Mouse (Mus musculus) myocyte (in vitro differentiated cells): ENCODE measurements around the gene Meis2. TPM values are rescaled to one million over a fixed set of nuclear protein-coding genes. Genes with fewer than 3 reads are reported as not detected.

Source experiments
- H3K27me3 ChIP-seq: one replicate; pipeline ENCODE4 v1.6.1; 2011; ENCODE audit not compliant: control insufficient read depth, insufficient read depth, insufficient read length
- H3K36me3 ChIP-seq: one replicate; pipeline ENCODE4 v1.6.1; 2011; ENCODE audit not compliant: control insufficient read depth, insufficient read depth
- H3K4me2 ChIP-seq: one replicate; pipeline ENCODE4 v1.6.1; 2011; ENCODE audit warnings: low read depth, control low read depth
- H3K4me3 ChIP-seq: one replicate; pipeline ENCODE4 v1.5.1; 2011; ENCODE audit warnings: mild to moderate bottlenecking, control low read depth, moderate library complexity
- H3K79me2 ChIP-seq: one replicate; pipeline ENCODE4 v1.6.1; 2011; ENCODE audit not compliant: control insufficient read depth, insufficient read depth
- H3ac ChIP-seq: one replicate; pipeline ENCODE4 v1.6.1; 2011; ENCODE audit not compliant: control insufficient read depth, insufficient read length
- CEBPB ChIP-seq: IDR thresholded peaks from 2 replicates; pipeline ENCODE4 v1.6.1; 2011; ENCODE audit warnings: mild to moderate bottlenecking, moderate library complexity; ENCODE audit not compliant: poor library complexity, insufficient read depth, severe bottlenecking
- E2F4 ChIP-seq: IDR thresholded peaks from one replicate; pipeline ENCODE4 v1.6.1; 2011; ENCODE audit warnings: mild to moderate bottlenecking, control low read depth, moderate library complexity; ENCODE audit not compliant: insufficient read depth
- MAX ChIP-seq: IDR thresholded peaks from one replicate; pipeline ENCODE4 v1.6.1; 2011; ENCODE audit warnings: low read depth, mild to moderate bottlenecking, control low read depth
- MYOD1 ChIP-seq, 3 experiments: IDR thresholded peaks; one replicate each; pipeline ENCODE4 v1.6.1; 2011; ENCODE audit warnings: control low read depth in 2 of 3, low read depth in 2 of 3, mild to moderate bottlenecking in 2 of 3, moderate library complexity in 1 of 3; ENCODE audit not compliant: insufficient read length in 2 of 3, control insufficient read depth in 1 of 3
- MYOG ChIP-seq, 3 experiments: IDR thresholded peaks; one replicate each; pipeline ENCODE4 v1.6.1; 2011; ENCODE audit warnings: control low read depth in 2 of 3, low read depth in 2 of 3, mild to moderate bottlenecking in 2 of 3; ENCODE audit not compliant: insufficient read length in 2 of 3, control insufficient read depth in 1 of 3, insufficient read depth in 1 of 3
- POLR2A ChIP-seq: IDR thresholded peaks from one replicate; pipeline ENCODE4 v1.6.1; 2011; ENCODE audit warnings: low read depth, mild to moderate bottlenecking, control low read depth, moderate library complexity; ENCODE audit not compliant: insufficient read length
- POLR2AphosphoS2 ChIP-seq: IDR thresholded peaks from one replicate; pipeline ENCODE4 v1.6.1; 2011; ENCODE audit warnings: low read depth, control low read depth; ENCODE audit not compliant: insufficient read length
- REST ChIP-seq: IDR thresholded peaks from one replicate; pipeline ENCODE4 v1.6.1; 2011; ENCODE audit warnings: mild to moderate bottlenecking, control low read depth, moderate library complexity; ENCODE audit not compliant: insufficient read depth, insufficient read length
- SRF ChIP-seq: IDR thresholded peaks from one replicate; pipeline ENCODE4 v1.6.1; 2011; ENCODE audit warnings: low read depth; ENCODE audit not compliant: control insufficient read depth, insufficient read length
- TCF12 ChIP-seq: IDR thresholded peaks from one replicate; pipeline ENCODE4 v1.6.1; 2011; ENCODE audit warnings: mild to moderate bottlenecking, control low read depth; ENCODE audit not compliant: poor library complexity, insufficient read depth, severe bottlenecking
- TCF3 ChIP-seq: IDR thresholded peaks from one replicate; pipeline ENCODE4 v1.6.1; 2011; ENCODE audit warnings: low read depth, control low read depth; ENCODE audit not compliant: insufficient read length
- USF1 ChIP-seq: IDR thresholded peaks from one replicate; pipeline ENCODE4 v1.6.1; 2011; ENCODE audit warnings: low read depth, mild to moderate bottlenecking, control low read depth, moderate library complexity
- polyA plus RNA-seq: library from polyadenylated mRNA; unstranded; fragments of >200 nt; fragmentation: generic; extraction: Trizol; gene quantifications from one replicate; pipeline ENCODE4 v1.2.1, GENCODE M21; 2012; ENCODE audit warnings: missing spikeins

The Meis2 gene
- polyA plus RNA-seq, 1 experiment = 9.3 TPM

DNA sequence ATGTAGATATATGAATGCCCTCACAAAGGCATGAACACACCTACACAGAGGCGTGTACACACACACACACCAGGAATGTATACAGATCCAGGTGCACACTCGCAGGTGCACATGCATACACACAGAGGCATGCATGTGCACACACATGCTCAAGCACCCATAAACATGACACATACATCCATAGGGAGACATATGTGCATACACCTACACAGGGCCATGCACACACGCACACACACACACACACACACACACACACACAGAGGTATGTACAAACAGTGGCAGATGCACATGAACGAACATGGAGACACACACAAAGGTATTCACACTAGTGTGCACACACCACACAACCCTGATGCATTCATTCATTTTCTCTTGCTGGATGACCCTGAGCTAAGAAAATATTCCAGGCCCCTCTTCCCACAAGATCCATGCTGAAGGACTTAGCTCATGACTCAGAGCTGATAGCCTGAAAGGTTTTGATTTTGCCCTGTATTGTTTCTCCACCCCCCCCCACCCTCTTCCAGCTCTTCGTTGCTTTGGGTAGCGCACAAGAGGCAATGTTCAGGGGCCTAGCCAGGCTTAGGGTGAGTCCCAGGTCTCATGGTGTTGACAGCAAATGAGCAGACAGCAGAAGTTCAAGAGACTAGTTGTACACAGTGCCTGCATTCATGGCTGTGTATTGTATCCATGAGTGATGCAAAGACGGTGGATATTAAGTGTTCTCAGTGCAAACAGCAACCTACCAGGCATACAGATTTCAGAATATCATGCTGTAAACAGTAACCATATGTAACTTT lies 116.8 kb downstream of the Meis2 start:
- Histone ChIP-seq H3K79me2 (no peaks in the 10 kb centered on the region), H3K4me2 (no peak overlapping the region), H3ac (no peak overlapping the region), H3K36me3 (peaks cover 4% of the 10 kb centered on the region), H3K27me3 (no peaks in the 10 kb centered on the region), H3K4me3 (no peak overlapping the region)
- TF ChIP-seq TCF3 = no peak
- TF ChIP-seq SRF = no peak
- no peak for TF ChIP-seq MYOD1 (IDR thresholded peaks at IDR 0.05; ENCODE audit: control insufficient read depth in 1 of 3, insufficient read length in 2 of 3, low read depth in 2 of 3)
- no peak for TF ChIP-seq REST
- no peak for TF ChIP-seq POLR2A
- TF ChIP-seq CEBPB = no peak
- no peak for TF ChIP-seq USF1
- TF ChIP-seq E2F4 = no peak
- TF ChIP-seq POLR2AphosphoS2 = no peak
- no peak for TF ChIP-seq TCF12
- TF ChIP-seq MAX = no peak
- no peak for TF ChIP-seq MYOG (IDR thresholded peaks at IDR 0.05; ENCODE audit: control insufficient read depth in 1 of 3, insufficient read depth in 1 of 3, insufficient read length in 2 of 3, low read depth in 2 of 3)

GRCm38 (mm10) chr2:115947714-115948226 lies 117.9 kb downstream of the Meis2 start:
- TF ChIP-seq MAX (no peak), POLR2A (no peak), TCF12 (no peak), CEBPB (no peak), REST (no peak), TCF3 (no peak)
- no peak overlapping the region for H3K4me2 ChIP-seq

DNA sequence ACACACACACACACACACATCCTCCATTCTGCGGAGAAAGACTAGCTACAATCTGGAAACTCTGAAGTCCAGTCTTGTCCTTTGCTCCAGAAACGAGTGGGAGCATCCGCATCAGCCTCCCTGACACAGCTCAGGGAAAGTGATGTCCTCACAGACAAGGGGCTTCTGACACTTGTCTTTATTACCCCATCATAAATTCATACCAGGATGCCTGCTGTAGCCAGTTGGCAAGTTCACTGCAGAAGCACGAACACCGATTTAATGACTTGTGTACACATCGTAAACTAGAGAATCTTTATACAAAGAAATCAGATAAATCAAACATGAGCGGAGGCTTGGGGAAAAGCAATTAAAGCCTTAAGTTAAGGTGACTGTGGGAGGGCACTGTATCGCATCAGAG lies 122.6 kb downstream of the Meis2 start:
- H3K79me2 ChIP-seq = no peaks in the 10 kb centered on the region
- no peak overlapping the region for H3K4me2 ChIP-seq
- peaks cover 7% of the 10 kb centered on the region for H3K36me3 ChIP-seq

More at GRCm38 (mm10) chr2:115947714-115948226, 117.9 kb downstream of the Meis2 start:
- peaks cover 4% of the 10 kb centered on the region for H3K36me3 ChIP-seq
- H3K4me3 ChIP-seq = no peak overlapping the region
- H3ac ChIP-seq = no peak overlapping the region
- H3K79me2 ChIP-seq = no peaks in the 10 kb centered on the region
- H3K27me3 ChIP-seq = no peaks in the 10 kb centered on the region

DNA sequence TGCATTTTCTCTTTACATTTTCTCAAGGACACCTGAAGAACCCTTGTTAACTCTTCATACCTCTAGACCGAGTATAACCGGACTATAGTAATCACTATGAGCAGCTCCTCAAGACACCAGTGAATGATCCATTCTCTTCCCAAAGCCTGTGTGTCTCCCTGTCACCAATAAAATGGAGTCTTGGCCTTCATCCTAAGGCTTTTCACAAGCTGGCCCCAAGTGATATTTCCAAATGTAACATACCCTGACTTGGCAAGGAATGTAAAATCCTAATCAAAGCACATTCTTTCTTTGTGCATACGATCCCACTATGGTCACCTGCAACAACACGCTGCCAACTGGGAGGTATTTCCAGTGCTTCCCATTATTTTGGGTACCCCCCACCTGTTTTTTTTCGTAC lies 125.8 kb downstream of the Meis2 start:
- H3K36me3 ChIP-seq = peaks cover 7% of the 10 kb centered on the region

More for the DNA sequence above, 122.6 kb downstream of the Meis2 start:
- no peaks in the 10 kb centered on the region for H3K27me3 ChIP-seq
- no peak overlapping the region for H3ac ChIP-seq
- no peak overlapping the region for H3K4me3 ChIP-seq
- no peak for TF ChIP-seq CEBPB
- no peak for TF ChIP-seq MYOG (IDR thresholded peaks at IDR 0.05; ENCODE audit: control insufficient read depth in 1 of 3, insufficient read depth in 1 of 3, insufficient read length in 2 of 3, low read depth in 2 of 3)

DNA sequence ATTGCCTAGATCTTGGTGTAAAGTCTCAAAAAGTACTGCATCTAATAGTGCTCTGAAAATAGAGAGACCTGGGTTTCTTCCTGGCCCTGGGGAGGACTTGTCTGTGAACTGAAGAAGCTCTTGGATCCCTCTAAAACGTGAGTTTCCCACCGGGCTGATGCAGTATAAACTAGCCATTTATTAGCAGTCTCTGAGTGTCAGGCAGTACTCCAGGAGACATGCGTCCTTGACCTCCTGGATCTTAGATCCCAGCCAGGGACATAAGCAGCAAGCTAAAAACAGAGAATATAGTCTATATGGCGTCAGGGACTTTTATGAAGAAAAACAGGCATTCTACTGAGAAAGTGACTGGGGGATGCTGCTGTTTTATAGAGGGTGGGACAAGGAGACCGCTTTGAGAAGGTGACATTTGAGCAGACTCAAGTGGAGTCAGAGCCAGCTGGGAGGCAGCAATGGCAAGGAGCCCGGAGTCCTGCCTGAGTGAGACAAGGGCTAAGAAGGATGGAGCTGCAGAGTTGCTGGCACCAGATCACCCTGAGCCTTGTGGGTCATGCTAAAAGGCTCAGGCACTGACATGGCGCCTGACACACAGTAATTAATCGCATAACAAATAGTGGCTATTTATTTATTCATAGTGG lies 126.6 kb downstream of the Meis2 start:
- H3K27me3 ChIP-seq = no peaks in the 10 kb centered on the region
- H3K4me3 ChIP-seq = no peak overlapping the region
- no peak overlapping the region for H3ac ChIP-seq
- no peak overlapping the region for H3K4me2 ChIP-seq
- TF ChIP-seq USF1 (no peak), REST (no peak), TCF3 (no peak), POLR2A (no peak), MYOG (IDR thresholded peaks at IDR 0.05; ENCODE audit: control insufficient read depth in 1 of 3, insufficient read depth in 1 of 3, insufficient read length in 2 of 3, low read depth in 2 of 3) (no peak), SRF (no peak)
- H3K79me2 ChIP-seq = no peaks in the 10 kb centered on the region
- peaks cover 7% of the 10 kb centered on the region for H3K36me3 ChIP-seq

More for the DNA sequence above, 125.8 kb downstream of the Meis2 start:
- Histone ChIP-seq H3K79me2 (no peaks in the 10 kb centered on the region), H3K4me3 (no peak overlapping the region), H3K27me3 (no peaks in the 10 kb centered on the region), H3K4me2 (no peak overlapping the region), H3ac (no peak overlapping the region)
- TF ChIP-seq USF1 = no peak
- TF ChIP-seq SRF = no peak
- no peak for TF ChIP-seq POLR2A
- TF ChIP-seq CEBPB = no peak
- TF ChIP-seq TCF3 = no peak
- no peak for TF ChIP-seq TCF12
- TF ChIP-seq E2F4 = no peak
- TF ChIP-seq REST = no peak
- no peak for TF ChIP-seq POLR2AphosphoS2
- TF ChIP-seq MYOG (IDR thresholded peaks at IDR 0.05; ENCODE audit: control insufficient read depth in 1 of 3, insufficient read depth in 1 of 3, insufficient read length in 2 of 3, low read depth in 2 of 3) = no peak
- TF ChIP-seq MYOD1 (IDR thresholded peaks at IDR 0.05; ENCODE audit: control insufficient read depth in 1 of 3, insufficient read length in 2 of 3, low read depth in 2 of 3) = no peak
- TF ChIP-seq MAX = no peak
